Mouse (Mus musculus) midbrain, embryonic 13.5 days (tissue): Measurements from ENCODE around the gene Crocc. TPM values are rescaled to one million over a fixed set of nuclear protein-coding genes. Genes with fewer than 3 reads are reported as not detected.

Source experiments
- ATAC-seq: fragments of 200-750 bp; cut with Nextera tagmentation; 2 replicates; pipeline ENCODE4 v1.8.0; 2017; ENCODE audit warnings: mild to moderate bottlenecking, moderate TSS enrichment, moderate library complexity
- H3K27ac ChIP-seq: fragments of 300-500 bp; sonication (generic); 2 replicates; pipeline ENCODE4 v1.5.1; 2015; ENCODE audit warnings: inconsistent platforms, mild to moderate bottlenecking, moderate library complexity
- H3K27me3 ChIP-seq: fragments of 300-500 bp; sonication (generic); 2 replicates; pipeline ENCODE4 v1.6.1; 2015; ENCODE audit warnings: mild to moderate bottlenecking, inconsistent platforms
- H3K36me3 ChIP-seq: fragments of 300-500 bp; sonication (generic); 2 replicates; pipeline ENCODE4 v1.6.1; 2015; ENCODE audit warnings: mild to moderate bottlenecking, inconsistent platforms
- H3K4me1 ChIP-seq: fragments of 300-500 bp; sonication (generic); replicated peaks from 2 replicates; pipeline ENCODE4 v1.6.1; 2015; ENCODE audit warnings: inconsistent platforms
- H3K4me2 ChIP-seq: fragments of 300-500 bp; sonication (generic); replicated peaks from 2 replicates; pipeline ENCODE4 v1.6.1; 2015; ENCODE audit warnings: moderate library complexity, mild to moderate bottlenecking, inconsistent platforms
- H3K4me3 ChIP-seq: fragments of 300-500 bp; sonication (generic); replicated peaks from 2 replicates; pipeline ENCODE4 v1.5.1; 2015; ENCODE audit warnings: mild to moderate bottlenecking, inconsistent platforms
- H3K9ac ChIP-seq: fragments of 300-500 bp; sonication (generic); replicated peaks from 2 replicates; pipeline ENCODE4 v1.6.1; 2015; ENCODE audit warnings: mild to moderate bottlenecking, inconsistent platforms
- H3K9me3 ChIP-seq: fragments of 300-500 bp; sonication (generic); 2 replicates; pipeline ENCODE4 v1.6.1; 2016; ENCODE audit warnings: mild to moderate bottlenecking, inconsistent platforms
- WGBS: fragments of 180-500 bp; shearing (Covaris S2); methylation state at CpG from one replicate; pipeline ENCODE4 v1.1.7; 2015; 5-methylcytosine and 5-hydroxymethylcytosine counted together
- polyA plus RNA-seq: library from polyadenylated mRNA; unstranded; fragments of >200 nt; fragmentation: Nextera tagmentation; extraction: Ambion mirVana; gene quantifications from 2 replicates; pipeline ENCODE4 v1.2.1, GENCODE M21; 2015

Crocc gene
- polyA plus RNA-seq, 1 experiment from 2014 or later: 8.8 TPM

GRCm38 (mm10) chr4:140977278-140977677 lies 83.1 kb downstream of the Crocc start:
- Histone ChIP-seq H3K36me3 (peaks cover 92% of the 10 kb centered on the region), H3K27me3 (no peaks in the 10 kb centered on the region), H3K9ac (no peak overlapping the region), H3K4me2 (no peak overlapping the region), H3K27ac (no peak overlapping the region), H3K4me1 (no peaks in the 10 kb centered on the region), H3K4me3 (no peak overlapping the region), H3K9me3 (no peaks in the 10 kb centered on the region)
- no peak for ATAC-seq
- WGBS: 84% methylated on average over 10 of the region's 10 CpGs

- peaks cover 99% of the 10 kb centered on the region for H3K36me3 ChIP-seq
- no peaks in the 10 kb centered on the region for H3K27me3 ChIP-seq
- H3K9ac ChIP-seq: no peak overlapping the region
- no peak overlapping the region for H3K27ac ChIP-seq
- no peaks in the 10 kb centered on the region for H3K9me3 ChIP-seq
- no peaks in the 10 kb centered on the region for H3K4me1 ChIP-seq
- no peak overlapping the region for H3K4me3 ChIP-seq
- H3K4me2 ChIP-seq: no peak overlapping the region
- WGBS: 98% methylated on average over 7 of the region's 7 CpGs
- no peak for ATAC-seq
Measured at GRCm38 (mm10) chr4:140975356-140975755, 85.0 kb downstream of the Crocc start.

- Histone ChIP-seq H3K4me2 (no peak overlapping the region), H3K36me3 (peaks cover 98% of the 10 kb centered on the region), H3K9ac (no peak overlapping the region), H3K9me3 (no peaks in the 10 kb centered on the region), H3K4me1 (no peaks in the 10 kb centered on the region), H3K27me3 (no peaks in the 10 kb centered on the region), H3K4me3 (no peak overlapping the region), H3K27ac (no peak overlapping the region)
- ATAC-seq: no peak
- WGBS: 95% methylated on average over 6 of the region's 6 CpGs
Measured at GRCm38 (mm10) chr4:140974408-140974807, 85.9 kb downstream of the Crocc start.

- no peaks in the 10 kb centered on the region for H3K4me1 ChIP-seq
- no peaks in the 10 kb centered on the region for H3K9me3 ChIP-seq
- H3K4me3 ChIP-seq: no peak overlapping the region
- H3K9ac ChIP-seq: no peak overlapping the region
- WGBS: 88% methylated on average over 13 of the region's 13 CpGs
- no peak overlapping the region for H3K4me2 ChIP-seq
- H3K36me3 ChIP-seq: peaks cover 94% of the 10 kb centered on the region
- no peak for ATAC-seq
- no peaks in the 10 kb centered on the region for H3K27me3 ChIP-seq
- H3K27ac ChIP-seq: no peak overlapping the region
Measured at GRCm38 (mm10) chr4:140971691-140972090, 88.7 kb downstream of the Crocc start.

GRCm38 (mm10) chr4:140967386-140968159 lies 92.8 kb downstream of the Crocc start:
- peaks cover 22% of the 10 kb centered on the region for H3K4me1 ChIP-seq
- H3K4me2 ChIP-seq: no peak overlapping the region
- no peaks in the 10 kb centered on the region for H3K9me3 ChIP-seq
- no peak overlapping the region for H3K4me3 ChIP-seq
- H3K27me3 ChIP-seq: no peaks in the 10 kb centered on the region
- H3K27ac ChIP-seq: no peak overlapping the region
- H3K9ac ChIP-seq: no peak overlapping the region
- ATAC-seq: no peak
- H3K36me3 ChIP-seq: peaks cover 61% of the 10 kb centered on the region
- WGBS: 89% methylated on average over 11 of the region's 11 CpGs

Other genes starting within 250 kb of the Crocc start
- 0.05 TPM in 1 of 2 replicates, not detected in the other for gene Padi3, start 249.9 kb downstream of the Crocc start, polyA plus RNA-seq
- gene Padi1, start 214.8 kb downstream of the Crocc start, polyA plus RNA-seq: not detected in 2 replicates
- gene Padi2, start 154.2 kb downstream of the Crocc start, polyA plus RNA-seq: 0.93 TPM in 2 replicates
- gene Sdhb, start 99.3 kb downstream of the Crocc start, polyA plus RNA-seq: 457 and 464 TPM in 2 replicates
- gene Atp13a2, start 73.7 kb downstream of the Crocc start, polyA plus RNA-seq: 118 and 127 TPM in 2 replicates
- 181 and 207 TPM in 2 replicates for gene Mfap2, start 50.1 kb downstream of the Crocc start, polyA plus RNA-seq
- gene Necap2, start 17.8 kb upstream of the Crocc start, polyA plus RNA-seq: 47.2 and 52.3 TPM in 2 replicates
- 0.22 TPM in 1 of 2 replicates, not detected in the other for gene Spata21, start 27.8 kb upstream of the Crocc start, polyA plus RNA-seq
- gene Szrd1, start 79.2 kb upstream of the Crocc start, polyA plus RNA-seq: 26.0 and 30.7 TPM in 2 replicates
- 22.9 and 26.3 TPM in 2 replicates for gene Fbxo42, start 87.4 kb upstream of the Crocc start, polyA plus RNA-seq
- 6.4 and 8.9 TPM in 2 replicates for gene Rsg1, start 153.4 kb upstream of the Crocc start, polyA plus RNA-seq
- gene Arhgef19, start 178.9 kb upstream of the Crocc start, polyA plus RNA-seq: 0.93 and 0.98 TPM in 2 replicates
- 3.5 and 4.7 TPM in 2 replicates for gene Epha2, start 240.7 kb upstream of the Crocc start, polyA plus RNA-seq